Mouse (Mus musculus) adrenal gland, postnatal 36 days (tissue): ENCODE data around the gene Gm10487. TPM values are rescaled to one million over a fixed set of nuclear protein-coding genes. Genes with fewer than 3 reads are reported as not detected.
"Not testable (repeated sequence)": the region's sequence is repeated elsewhere in the genome, so short reads cannot be mapped to it uniquely, and the experiment has no call there.

Experiments used
- DNase-seq, 2 experiments: peaks; one replicate each; pipeline ENCODE4 v3.0.0; 2021; ENCODE audit warnings: mixed read lengths in 1 of 2
- long read RNA-seq, 2 experiments: library from polyadenylated mRNA; stranded (forward); transcript quantifications; one replicate each; pipeline ENCODE4 v2.0.0; 2021; ENCODE audit warnings: borderline sequencing depth in 2 of 2
- total RNA-seq, 2 experiments: library from RNA; stranded (reverse); gene quantifications; 2 replicates each; pipeline ENCODE4 v1.2.3; 2021

The Gm10487 gene
- total RNA-seq: not detected
- long read RNA-seq, experiment 1: 0 reads
- long read RNA-seq, experiment 2: 0 reads

- not testable (repeated sequence) for DNase-seq
Observed at GRCm38 (mm10) chrX:30843369-30843768, at the start of gene Gm10487. Gene Gm10487, minus strand, starts transcription at chrX:30843469.
